Mouse (Mus musculus) erythroblast, adult 5-6 weeks (primary cell): ENCODE measurements around the gene Sfmbt1. TPM values are rescaled to one million over a fixed set of nuclear protein-coding genes. Genes with fewer than 3 reads are reported as not detected.

ENCODE experiments used
- ATAC-seq: replicated peaks from 2 replicates; pipeline ENCODE4 v1.8.0; 2016; ENCODE audit warnings: moderate number of reproducible peaks, mild to moderate bottlenecking, moderate TSS enrichment, inconsistent platforms; ENCODE audit not compliant: poor library complexity, low FRiP score, severe bottlenecking
- total RNA-seq, 2 experiments: library from RNA; stranded (forward) in 1 of 2; stranded (reverse) in 1 of 2; fragments of 150-400 nt in 1 of 2; fragments of 200-764, 138-1000 nt in 1 of 2; gene quantifications; 2 replicates each; pipeline versions ENCODE4 v1.2.3 to v1.2.4; 2015 to 2017; ENCODE audit warnings: low replicate concordance in 2 of 2

Sfmbt1 gene
- total RNA-seq, 2 experiments from 2014 or later: 8.6 to 10.1 TPM

- ATAC-seq: no peak
Observed at GRCm38 (mm10) chr14:30865311-30865710, 150.7 kb downstream of the Sfmbt1 start.

- peak; percentile 80 for ATAC-seq
Observed at GRCm38 (mm10) chr14:30867042-30867441, 152.4 kb downstream of the Sfmbt1 start.

GRCm38 (mm10) chr14:30868826-30869225, 154.2 kb downstream of the Sfmbt1 start:
- ATAC-seq: no peak

- ATAC-seq: no peak
Observed at GRCm38 (mm10) chr14:30869391-30869801, 154.7 kb downstream of the Sfmbt1 start.

GRCm38 (mm10) chr14:30870206-30871147, 155.8 kb downstream of the Sfmbt1 start:
- ATAC-seq: no peak

Other genes with a start within 250 kb of the Sfmbt1 start
- gene Dcp1a, start 235.3 kb upstream of the Sfmbt1 start, total RNA-seq (2015; ENCODE audit: low replicate concordance): 13.4 and 16.9 TPM in 2 replicates
- gene Dcp1a, start 235.3 kb upstream of the Sfmbt1 start, total RNA-seq (2017; ENCODE audit: low replicate concordance): 10.4 and 13.4 TPM in 2 replicates
- not detected in 2 replicates for gene Cacna1d, start 223.4 kb upstream of the Sfmbt1 start, total RNA-seq (2015; ENCODE audit: low replicate concordance)
- gene Cacna1d, start 223.4 kb upstream of the Sfmbt1 start, total RNA-seq (2017; ENCODE audit: low replicate concordance): 0.17 TPM in 1 of 2 replicates, not detected in the other
- 66.7 and 82.0 TPM in 2 replicates for gene Tkt, start 166.5 kb upstream of the Sfmbt1 start, total RNA-seq (2015; ENCODE audit: low replicate concordance)
- 175 and 205 TPM in 2 replicates for gene Tkt, start 166.5 kb upstream of the Sfmbt1 start, total RNA-seq (2017; ENCODE audit: low replicate concordance)
- 35.5 and 43.7 TPM in 2 replicates for gene Prkcd, start 88.6 kb upstream of the Sfmbt1 start, total RNA-seq (2015; ENCODE audit: low replicate concordance)
- gene Prkcd, start 88.6 kb upstream of the Sfmbt1 start, total RNA-seq (2017; ENCODE audit: low replicate concordance): 39.9 and 41.3 TPM in 2 replicates
- gene Rft1, start 60.5 kb upstream of the Sfmbt1 start, total RNA-seq (2015; ENCODE audit: low replicate concordance): 1.2 and 2.5 TPM in 2 replicates
- gene Rft1, start 60.5 kb upstream of the Sfmbt1 start, total RNA-seq (2017; ENCODE audit: low replicate concordance): 2.1 and 2.7 TPM in 2 replicates
- 2.1 and 11.3 TPM in 2 replicates for gene Tmem110, start 110.7 kb downstream of the Sfmbt1 start, total RNA-seq (2015; ENCODE audit: low replicate concordance)
- gene Tmem110, start 110.7 kb downstream of the Sfmbt1 start, total RNA-seq (2017; ENCODE audit: low replicate concordance): 0.98 and 2.2 TPM in 2 replicates
- 1.3 TPM in 1 of 2 replicates, not detected in the other for gene Mustn1, start 164.4 kb downstream of the Sfmbt1 start, total RNA-seq (2015; ENCODE audit: low replicate concordance)
- gene Mustn1, start 164.4 kb downstream of the Sfmbt1 start, total RNA-seq (2017; ENCODE audit: low replicate concordance): not detected in 2 replicates
- not detected in 2 replicates for gene Itih4, start 171.6 kb downstream of the Sfmbt1 start, total RNA-seq (2015; ENCODE audit: low replicate concordance)
- not detected in 2 replicates for gene Itih4, start 171.6 kb downstream of the Sfmbt1 start, total RNA-seq (2017; ENCODE audit: low replicate concordance)
- not detected in 2 replicates for gene Itih3, start 208.9 kb downstream of the Sfmbt1 start, total RNA-seq (2015; ENCODE audit: low replicate concordance)
- not detected in 2 replicates for gene Itih3, start 208.9 kb downstream of the Sfmbt1 start, total RNA-seq (2017; ENCODE audit: low replicate concordance)
- gene Itih1, start 228.4 kb downstream of the Sfmbt1 start, total RNA-seq (2015; ENCODE audit: low replicate concordance): not detected in 2 replicates
- not detected in 2 replicates for gene Itih1, start 228.4 kb downstream of the Sfmbt1 start, total RNA-seq (2017; ENCODE audit: low replicate concordance)
- 0.38 and 1.0 TPM in 2 replicates for gene Nek4, start 236.5 kb downstream of the Sfmbt1 start, total RNA-seq (2015; ENCODE audit: low replicate concordance)
- gene Nek4, start 236.5 kb downstream of the Sfmbt1 start, total RNA-seq (2017; ENCODE audit: low replicate concordance): 2.5 and 4.3 TPM in 2 replicates